ENCODE assay signal across 10 mouse cellular contexts in genomic region chr4:101254015-101254414, GRCm38 (mm10). TPM values are rescaled to one million over a fixed set of nuclear protein-coding genes. Genes with fewer than 3 reads are reported as not detected.
DNase-seq lines count a peak whose midpoint lies in the region; ATAC-seq and TF ChIP-seq lines count a peak whose summit lies in the region.
"Had no signal": no experiment of that assay in that cellular context is flagged by ENCODE, and none has a peak within 500 bp of the region (broad histone marks: within the 10 kb centered on the region; RNA-seq: fewer than 3 reads in every experiment).

No protein-coding gene starts in this region.

- no peak overlapping the region for H3K4me3 ChIP-seq in kidney, embryonic 16.5 days (ENCODE audit: low read length)
- H3K4me3 ChIP-seq in bone marrow, adult 2 months (replicated peaks; ENCODE audit: control insufficient read depth, low read depth, low read length), result no peak overlapping the region

- ATAC-seq in kidney, embryonic 16.5 days (ENCODE audit: low FRiP score, low TSS enrichment), result 0 out of 2 replicates have a peak, but pooled peaks have one; percentile 15
- ATAC-seq in inflammation-experienced regulatory T-cells, adult 6 months, result peak; percentile 65

- no peak overlapping the region for H3K27ac ChIP-seq in kidney, embryonic 16.5 days (ENCODE audit: low read length)
- H3K27ac ChIP-seq in bone marrow, adult 2 months (ENCODE audit: control insufficient read depth, insufficient read depth, low read depth, low read length, poor library complexity), result peak overlapping the region; percentile 63

- H3K4me2 ChIP-seq in kidney, embryonic 16.5 days (replicated peaks; ENCODE audit: low read depth, low read length), result no peak overlapping the region

- H3K4me1 ChIP-seq in kidney, embryonic 16.5 days (ENCODE audit: insufficient read depth, low read length), result peaks cover 25% of the 10 kb centered on the region
- peaks cover 18% of the 10 kb centered on the region for H3K4me1 ChIP-seq in bone marrow, adult 2 months (ENCODE audit: control insufficient read depth, insufficient read depth, low read length)

- no peak for DNase-seq in kidney, adult 9 months
- DNase-seq in splenic B cell, adult 2 months (ENCODE audit: low read depth, low spot score), result peak; percentile 51
- no peak for DNase-seq in layer of hippocampus, postnatal 10 days (ENCODE audit: low spot score in 2 of 2)
- DNase-seq in cerebellum, adult 9-10 months, result no peak
- DNase-seq in neural tube, embryonic 10.5 days (ENCODE audit: extremely low spot score, low spot score), result no peak
- DNase-seq: midbrain, embryonic 14.5 days; retina, postnatal 1 day had no signal

- no peaks in the 10 kb centered on the region for H3K27me3 ChIP-seq in kidney, embryonic 16.5 days (ENCODE audit: insufficient read depth, low read length)
- H3K27me3 ChIP-seq in splenic B cell, adult 2 months (ENCODE audit: control insufficient read depth, insufficient read depth, low read length, poor library complexity, severe bottlenecking), result no peaks in the 10 kb centered on the region

- H3K36me3 ChIP-seq in kidney, embryonic 16.5 days (ENCODE audit: insufficient read depth, low read length), result no peaks in the 10 kb centered on the region
- no peaks in the 10 kb centered on the region for H3K36me3 ChIP-seq in splenic B cell, adult 2 months (ENCODE audit: control insufficient read depth, insufficient read depth, low read length, poor library complexity, severe bottlenecking)

- H3K9me3 ChIP-seq in kidney, embryonic 16.5 days (ENCODE audit: low read length), result no peaks in the 10 kb centered on the region

- no peak for TF ChIP-seq POLR2A in bone marrow, adult 2 months (IDR thresholded peaks at IDR 0.05; ENCODE audit: borderline replicate concordance, control insufficient read depth, low read depth, low read length)

- TF ChIP-seq CTCF in bone marrow, adult 2 months (IDR thresholded peaks at IDR 0.05; ENCODE audit: control insufficient read depth, insufficient read depth, low read length), result no peak

- WGBS in kidney, embryonic 16.5 days, result 74% methylated on average over 7 of the region's 7 CpGs
- 9% methylated on average over 7 of the region's 7 CpGs for WGBS in bone marrow, adult 2 months

- H3K9ac ChIP-seq in kidney, embryonic 16.5 days (replicated peaks; ENCODE audit: low read length), result no peak overlapping the region

RNA-seq across cellular contexts. Expression of gene Jak1, which starts 11.1 kb away (rescaled TPM):
- 104 TPM in 2 replicates for polyA plus RNA-seq in kidney, embryonic 16.5 days (2015; fragmentation: Nextera tagmentation; extraction: Ambion mirVana)
- polyA plus RNA-seq in bone marrow, adult 2 months (2011; ENCODE audit: insufficient read depth, insufficient read length, low replicate concordance, missing spikeins), result 29.3 and 44.7 TPM in 2 replicates
- polyA plus RNA-seq in inflammation-experienced regulatory T-cells, adult 6 months (2017; shearing (Covaris generic)), result 100 to 1,000 TPM; 317 to 371 (median 344) TPM
- total RNA-seq in layer of hippocampus, postnatal 10 days (2021), result 100 to 1,000 TPM; 110 TPM
